Mouse (Mus musculus) forebrain, embryonic 15.5 days (tissue): ENCODE data around the gene Sh2d3c. TPM values are rescaled to one million over a fixed set of nuclear protein-coding genes. Genes with fewer than 3 reads are reported as not detected.

ENCODE experiments used
- ATAC-seq: fragments of 200-750 bp; cut with Nextera tagmentation; replicated peaks from 2 replicates; pipeline ENCODE4 v1.8.0; 2017; ENCODE audit warnings: mild to moderate bottlenecking, moderate TSS enrichment, moderate library complexity
- H3K27ac ChIP-seq: fragments of 300-500 bp; sonication (generic); replicated peaks from 2 replicates; pipeline ENCODE4 v1.5.1; 2015; ENCODE audit warnings: mild to moderate bottlenecking, inconsistent platforms
- H3K27me3 ChIP-seq: fragments of 300-500 bp; sonication (generic); 2 replicates; pipeline ENCODE4 v1.6.1; 2015; ENCODE audit warnings: inconsistent platforms
- H3K36me3 ChIP-seq: fragments of 300-500 bp; sonication (generic); 2 replicates; pipeline ENCODE4 v1.6.1; 2015; ENCODE audit warnings: mild to moderate bottlenecking, inconsistent platforms
- H3K4me1 ChIP-seq: fragments of 300-500 bp; sonication (generic); 2 replicates; pipeline ENCODE4 v1.6.1; 2015; ENCODE audit warnings: inconsistent platforms
- H3K4me2 ChIP-seq: fragments of 300-500 bp; sonication (generic); replicated peaks from 2 replicates; pipeline ENCODE4 v1.6.1; 2015; ENCODE audit warnings: mild to moderate bottlenecking, inconsistent platforms
- H3K4me3 ChIP-seq: fragments of 300-500 bp; sonication (generic); 2 replicates; pipeline ENCODE4 v1.5.1; 2015; ENCODE audit warnings: mild to moderate bottlenecking, inconsistent platforms
- H3K9ac ChIP-seq: fragments of 300-500 bp; sonication (generic); replicated peaks from 2 replicates; pipeline ENCODE4 v1.6.1; 2015; ENCODE audit warnings: mild to moderate bottlenecking, inconsistent platforms
- H3K9me3 ChIP-seq: fragments of 300-500 bp; sonication (generic); 2 replicates; pipeline ENCODE4 v1.6.1; 2016; ENCODE audit warnings: inconsistent platforms
- WGBS: fragments of 180-500 bp; shearing (Covaris S2); methylation state at CpG from one replicate; pipeline ENCODE4 v1.1.7; 2015; ENCODE audit warnings: mixed read lengths; 5-methylcytosine and 5-hydroxymethylcytosine counted together
- polyA plus RNA-seq: library from polyadenylated mRNA; unstranded; fragments of >200 nt; fragmentation: Nextera tagmentation; extraction: Ambion mirVana; gene quantifications from 2 replicates; pipeline ENCODE4 v1.2.1, GENCODE M21; 2015

Sh2d3c gene
- 39.5 and 39.7 TPM in 2 replicates for polyA plus RNA-seq

- no peaks in the 10 kb centered on the region for H3K27me3 ChIP-seq
- H3K4me1 ChIP-seq = 0 out of 2 replicates have a peak, but pooled peaks cover 7% of the 10 kb centered on the region
- no peaks in the 10 kb centered on the region for H3K36me3 ChIP-seq
- H3K4me3 ChIP-seq = no peak within 1 kb of the TSS
- WGBS = 55% methylated on average over 8 of the region's 8 CpGs
- no peak for ATAC-seq
- H3K27ac ChIP-seq = no peak within 1 kb of the TSS
- H3K9ac ChIP-seq = 0 out of 2 replicates have a peak within 1 kb of the TSS, but pooled peaks have one; percentile 7
- no peak within 1 kb of the TSS for H3K4me2 ChIP-seq
- H3K9me3 ChIP-seq = no peaks in the 10 kb centered on the region
Observed at GRCm38 (mm10) chr2:32720681-32721229, at the start of gene Sh2d3c. Gene Sh2d3c, plus strand, starts transcription at chr2:32721055.

- 89% methylated on average over 9 of the region's 9 CpGs for WGBS
Observed at GRCm38 (mm10) chr2:32671147-32671546, 49.7 kb upstream of the Sh2d3c start.

DNA sequence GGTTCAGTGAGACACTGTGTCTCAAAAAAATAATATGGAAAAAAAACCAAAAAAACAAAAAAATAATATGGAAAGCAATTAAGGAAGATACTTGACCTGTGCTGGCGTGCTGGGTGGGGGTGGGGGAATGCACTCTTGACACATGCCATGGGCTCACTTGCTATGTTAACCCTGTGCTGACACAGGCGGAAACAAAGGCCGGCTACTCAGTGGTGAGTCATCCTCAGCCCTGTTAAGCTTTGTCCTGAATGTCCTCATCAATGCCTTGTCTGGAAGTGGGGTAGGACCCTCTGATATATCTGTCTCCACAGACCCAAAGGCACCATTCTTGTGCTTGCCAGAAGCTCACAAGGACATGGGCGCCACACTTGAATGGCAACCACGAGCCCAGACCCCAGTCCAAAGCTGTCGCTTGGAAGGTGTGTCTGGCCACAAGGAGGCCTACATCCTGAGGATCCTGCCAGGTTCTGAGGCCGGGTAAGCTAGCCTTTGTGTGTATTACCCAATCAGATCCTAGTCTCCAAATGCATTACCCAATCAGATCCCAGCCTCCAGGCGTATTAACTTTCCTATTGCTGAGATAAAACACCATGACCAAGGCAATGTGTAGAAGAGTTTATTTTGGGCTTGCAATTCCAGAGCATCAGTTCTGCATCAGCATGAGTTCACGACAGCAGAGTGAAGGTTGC is 48.8 kb upstream of the Sh2d3c start:
- Histone ChIP-seq H3K36me3 (no peaks in the 10 kb centered on the region), H3K4me3 (no peak overlapping the region), H3K9ac (no peak overlapping the region), H3K9me3 (no peaks in the 10 kb centered on the region), H3K4me2 (no peak overlapping the region), H3K4me1 (no peaks in the 10 kb centered on the region), H3K27ac (no peak overlapping the region), H3K27me3 (no peaks in the 10 kb centered on the region)
- WGBS = 71% methylated on average over 9 of the region's 9 CpGs
- no peak for ATAC-seq

More at GRCm38 (mm10) chr2:32671147-32671546, 49.7 kb upstream of the Sh2d3c start:
- H3K9ac ChIP-seq = no peak overlapping the region
- H3K4me1 ChIP-seq = no peaks in the 10 kb centered on the region
- no peak overlapping the region for H3K4me3 ChIP-seq
- H3K36me3 ChIP-seq = no peaks in the 10 kb centered on the region
- no peak for ATAC-seq
- no peaks in the 10 kb centered on the region for H3K27me3 ChIP-seq
- no peak overlapping the region for H3K4me2 ChIP-seq
- no peaks in the 10 kb centered on the region for H3K9me3 ChIP-seq
- H3K27ac ChIP-seq = no peak overlapping the region

- no peaks in the 10 kb centered on the region for H3K27me3 ChIP-seq
- no peaks in the 10 kb centered on the region for H3K36me3 ChIP-seq
- no peak overlapping the region for H3K27ac ChIP-seq
- no peak overlapping the region for H3K4me3 ChIP-seq
- H3K4me1 ChIP-seq = no peaks in the 10 kb centered on the region
- ATAC-seq = no peak
- no peaks in the 10 kb centered on the region for H3K9me3 ChIP-seq
- 82% methylated on average over 16 of the region's 16 CpGs for WGBS
- no peak overlapping the region for H3K9ac ChIP-seq
- no peak overlapping the region for H3K4me2 ChIP-seq
Observed at GRCm38 (mm10) chr2:32673176-32673917, 47.5 kb upstream of the Sh2d3c start.

DNA sequence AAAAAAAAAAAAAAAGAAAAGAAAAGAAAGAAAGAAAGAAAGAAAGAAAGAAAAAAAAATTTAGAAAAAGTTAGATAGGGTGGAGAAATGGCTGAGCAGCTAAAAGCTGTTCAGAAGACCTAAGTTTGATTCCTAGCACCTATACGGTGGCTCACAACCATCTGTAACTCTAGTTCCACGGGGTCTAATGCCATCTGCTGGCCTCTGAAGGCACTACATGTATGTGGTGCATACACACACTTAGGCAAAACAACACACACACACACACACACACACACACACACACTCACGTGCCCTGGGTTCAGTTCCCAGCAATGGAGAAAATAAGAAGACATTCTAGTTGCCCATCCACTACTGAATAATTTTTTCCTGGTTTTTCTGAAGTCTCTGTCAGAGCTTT is 44.0 kb upstream of the Sh2d3c start:
- Histone ChIP-seq H3K4me3 (no peak overlapping the region), H3K4me2 (no peak overlapping the region), H3K9me3 (no peaks in the 10 kb centered on the region), H3K27me3 (no peaks in the 10 kb centered on the region), H3K27ac (no peak overlapping the region), H3K9ac (no peak overlapping the region), H3K36me3 (no peaks in the 10 kb centered on the region), H3K4me1 (no peaks in the 10 kb centered on the region)
- no peak for ATAC-seq
- 86% methylated on average over 3 of the region's 3 CpGs for WGBS

GRCm38 (mm10) chr2:32677683-32678082 is 43.2 kb upstream of the Sh2d3c start:
- Histone ChIP-seq H3K9me3 (no peaks in the 10 kb centered on the region), H3K4me2 (no peak overlapping the region), H3K4me3 (no peak overlapping the region), H3K9ac (no peak overlapping the region), H3K4me1 (no peaks in the 10 kb centered on the region), H3K27me3 (no peaks in the 10 kb centered on the region), H3K27ac (no peak overlapping the region), H3K36me3 (no peaks in the 10 kb centered on the region)
- 96% methylated on average over 7 of the region's 7 CpGs for WGBS
- no peak for ATAC-seq

GRCm38 (mm10) chr2:32680051-32680451 is 40.8 kb upstream of the Sh2d3c start:
- peaks cover 16% of the 10 kb centered on the region; the same call in 1 of the 2 replicates for H3K36me3 ChIP-seq
- no peak for ATAC-seq
- no peak overlapping the region for H3K4me2 ChIP-seq
- H3K9ac ChIP-seq = no peak overlapping the region
- H3K9me3 ChIP-seq = no peaks in the 10 kb centered on the region
- no peaks in the 10 kb centered on the region for H3K4me1 ChIP-seq
- no peak overlapping the region for H3K27ac ChIP-seq
- H3K27me3 ChIP-seq = no peaks in the 10 kb centered on the region
- WGBS = 58% methylated on average over 7 of the region's 7 CpGs
- H3K4me3 ChIP-seq = no peak overlapping the region

GRCm38 (mm10) chr2:32680961-32681650 is 39.7 kb upstream of the Sh2d3c start:
- H3K9me3 ChIP-seq = no peaks in the 10 kb centered on the region
- H3K4me3 ChIP-seq = no peak overlapping the region
- no peaks in the 10 kb centered on the region for H3K4me1 ChIP-seq
- H3K27me3 ChIP-seq = no peaks in the 10 kb centered on the region
- WGBS = 91% methylated on average over 19 of the region's 19 CpGs
- no peak overlapping the region for H3K4me2 ChIP-seq
- H3K27ac ChIP-seq = no peak overlapping the region
- no peak; the same call in 1 of the 2 replicates for ATAC-seq
- H3K9ac ChIP-seq = no peak overlapping the region
- peaks cover 18% of the 10 kb centered on the region; the same call in 1 of the 2 replicates for H3K36me3 ChIP-seq

DNA sequence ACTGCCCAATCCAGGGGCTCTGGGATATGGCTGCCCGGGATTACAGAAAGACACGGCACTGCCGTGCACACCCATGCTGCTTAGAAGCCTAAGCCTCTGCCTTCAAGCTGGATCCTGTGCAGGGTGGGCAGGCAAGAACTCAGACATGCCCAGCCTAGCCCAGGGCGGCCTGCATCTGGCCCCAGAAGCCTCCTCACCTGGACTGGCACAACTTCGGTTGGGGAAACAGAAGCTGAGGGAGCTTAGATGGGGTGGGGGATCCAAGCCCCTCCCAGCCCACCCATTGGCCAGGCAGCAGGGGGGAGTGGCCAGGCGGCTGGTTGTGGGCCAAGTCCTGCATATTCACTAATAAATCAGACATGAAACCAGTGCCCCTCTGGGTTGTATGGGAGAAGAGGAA is 39.1 kb upstream of the Sh2d3c start:
- Histone ChIP-seq H3K4me2 (no peak overlapping the region), H3K27me3 (no peaks in the 10 kb centered on the region), H3K4me3 (no peak overlapping the region), H3K9me3 (no peaks in the 10 kb centered on the region), H3K4me1 (no peaks in the 10 kb centered on the region), H3K27ac (no peak overlapping the region), H3K9ac (no peak overlapping the region), H3K36me3 (peaks cover 23% of the 10 kb centered on the region; the same call in 1 of the 2 replicates)
- WGBS = 69% methylated on average over 6 of the region's 6 CpGs
- no peak for ATAC-seq

- H3K27ac ChIP-seq = no peak overlapping the region
- H3K4me1 ChIP-seq = no peaks in the 10 kb centered on the region
- no peaks in the 10 kb centered on the region for H3K27me3 ChIP-seq
- 78% methylated on average over 14 of the region's 14 CpGs for WGBS
- H3K4me3 ChIP-seq = no peak overlapping the region
- no peak overlapping the region for H3K4me2 ChIP-seq
- no peaks in the 10 kb centered on the region for H3K9me3 ChIP-seq
- ATAC-seq = no peak
- peaks cover 28% of the 10 kb centered on the region; the same call in 1 of the 2 replicates for H3K36me3 ChIP-seq
- no peak overlapping the region for H3K9ac ChIP-seq
Observed at GRCm38 (mm10) chr2:32682721-32683417, 38.0 kb upstream of the Sh2d3c start.

DNA sequence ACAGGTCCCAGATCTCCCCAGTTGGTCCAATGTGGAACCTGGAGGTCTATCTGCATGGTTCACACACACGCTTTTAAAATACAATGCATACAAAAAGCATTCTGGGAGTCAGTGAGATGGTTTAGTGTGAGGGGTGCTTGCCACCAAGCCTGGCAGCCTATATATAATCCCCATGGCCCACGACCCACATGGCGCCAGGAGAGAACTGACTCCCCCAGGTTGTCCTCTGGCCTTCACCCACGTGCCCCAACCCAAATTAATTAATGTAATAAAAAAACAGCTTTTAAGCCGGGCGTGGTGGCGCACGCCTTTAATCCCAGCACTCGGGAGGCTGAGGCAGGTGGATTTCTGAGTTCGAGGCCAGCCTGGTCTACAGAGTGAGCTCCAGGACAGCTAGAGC is 37.2 kb upstream of the Sh2d3c start:
- H3K9me3 ChIP-seq = no peaks in the 10 kb centered on the region
- 89% methylated on average over 10 of the region's 10 CpGs for WGBS
- ATAC-seq = no peak
- H3K27ac ChIP-seq = no peak overlapping the region
- no peak overlapping the region for H3K9ac ChIP-seq
- H3K36me3 ChIP-seq = peaks cover 28% of the 10 kb centered on the region; the same call in 1 of the 2 replicates
- no peaks in the 10 kb centered on the region for H3K27me3 ChIP-seq
- no peaks in the 10 kb centered on the region for H3K4me1 ChIP-seq
- no peak overlapping the region for H3K4me2 ChIP-seq
- H3K4me3 ChIP-seq = no peak overlapping the region
